Mouse (Mus musculus) megakaryocyte, embryonic 14.5 days (primary cell): Measurements from ENCODE around the gene Ppp1r37.

Experiments
- FLI1 ChIP-seq: IDR thresholded peaks from 2 replicates; pipeline ENCODE4 v1.6.1; 2012; ENCODE audit warnings: low read length, inconsistent platforms, mixed read lengths
- GATA1 ChIP-seq: IDR thresholded peaks from 3 replicates; pipeline ENCODE4 v1.6.1; 2012; ENCODE audit warnings: mixed read lengths, low read length, inconsistent platforms, borderline replicate concordance

GRCm38 (mm10) chr7:19547344-19547969, 15.4 kb downstream of the Ppp1r37 start:
- TF ChIP-seq GATA1 (no peak), FLI1 (no peak)
